13 mouse cellular contexts compared by ENCODE assay signal in genomic region chr13:59547091-59547490, GRCm38 (mm10). TPM values are rescaled to one million over a fixed set of nuclear protein-coding genes. Genes with fewer than 3 reads are reported as not detected.
DNase-seq lines count a peak whose midpoint lies in the region; ATAC-seq lines count a peak whose summit lies in the region.
"Had no signal": no experiment of that assay in that cellular context is flagged by ENCODE, and none has a peak within 500 bp of the region (broad histone marks: within the 10 kb centered on the region; RNA-seq: fewer than 3 reads in every experiment).

No protein-coding gene starts in this region.

- H3K9me3 ChIP-seq in kidney, embryonic 14.5 days (ENCODE audit: control insufficient read depth, low read length) = no peaks in the 10 kb centered on the region
- no peaks in the 10 kb centered on the region for H3K9me3 ChIP-seq in forebrain, embryonic 13.5 days (replicated peaks)
- H3K9me3 ChIP-seq: embryonic facial prominence, embryonic 12.5 days had no signal

- no peak overlapping the region for H3K4me3 ChIP-seq in kidney, embryonic 14.5 days (ENCODE audit: low read length)
- H3K4me3 ChIP-seq in forebrain, embryonic 13.5 days = no peak overlapping the region
- H3K4me3 ChIP-seq: embryonic facial prominence, embryonic 12.5 days had no signal

- DNase-seq in kidney, adult 18-20 months = peak; percentile 23
- DNase-seq in heart, adult 9 months (ENCODE audit: low spot score in 2 of 2) = peak; percentile 40 to 69
- peak; percentile 16 to 47 for DNase-seq in kidney, adult 8-10 months
- DNase-seq in lung, postnatal 36 days = peak; percentile 60
- no peak for DNase-seq in spleen, postnatal 4 days (ENCODE audit: low spot score in 2 of 2)
- no peak for DNase-seq in embryo, embryonic 11 days
- DNase-seq: cerebellum, adult 9-10 months; liver, postnatal 0 days; thymus, postnatal 25 days had no signal

- 72% methylated on average over 2 of the region's 2 CpGs for WGBS in kidney, embryonic 14.5 days
- WGBS in forebrain, embryonic 13.5 days = 72% methylated on average over 2 of the region's 2 CpGs

- H3K4me1 ChIP-seq in kidney, embryonic 14.5 days (ENCODE audit: control insufficient read depth, insufficient read depth, low read length) = peaks cover 23% of the 10 kb centered on the region
- peaks cover 3% of the 10 kb centered on the region; the same call in 1 of the 2 replicates for H3K4me1 ChIP-seq in forebrain, embryonic 13.5 days

- no peak for ATAC-seq in kidney, embryonic 14.5 days (ENCODE audit: low FRiP score, low TSS enrichment)
- ATAC-seq in forebrain, embryonic 13.5 days = no peak
- ATAC-seq: forebrain, embryonic 14.5 days; liver, postnatal 0 days had no signal

- H3K4me2 ChIP-seq in kidney, embryonic 14.5 days (replicated peaks; ENCODE audit: low read depth, low read length) = no peak overlapping the region
- H3K4me2 ChIP-seq in forebrain, embryonic 13.5 days = no peak overlapping the region
- H3K4me2 ChIP-seq: embryonic facial prominence, embryonic 12.5 days had no signal

- no peak overlapping the region for H3K27ac ChIP-seq in kidney, embryonic 14.5 days (ENCODE audit: low read depth, low read length)
- H3K27ac ChIP-seq in forebrain, embryonic 13.5 days = no peak overlapping the region
- H3K27ac ChIP-seq: embryonic facial prominence, embryonic 12.5 days had no signal

- no peaks in the 10 kb centered on the region for H3K36me3 ChIP-seq in kidney, embryonic 14.5 days (ENCODE audit: control insufficient read depth, insufficient read depth, low read length)
- no peaks in the 10 kb centered on the region for H3K36me3 ChIP-seq in forebrain, embryonic 13.5 days (ENCODE audit: poor library complexity, severe bottlenecking)
- H3K36me3 ChIP-seq: embryonic facial prominence, embryonic 12.5 days had no signal

- H3K27me3 ChIP-seq in kidney, embryonic 14.5 days (ENCODE audit: control insufficient read depth, insufficient read depth, low read length) = no peaks in the 10 kb centered on the region
- no peaks in the 10 kb centered on the region for H3K27me3 ChIP-seq in forebrain, embryonic 13.5 days
- H3K27me3 ChIP-seq: embryonic facial prominence, embryonic 12.5 days had no signal

- H3K9ac ChIP-seq in kidney, embryonic 14.5 days (ENCODE audit: low read depth, low read length) = no peak overlapping the region
- H3K9ac ChIP-seq in forebrain, embryonic 13.5 days = no peak overlapping the region
- H3K9ac ChIP-seq: embryonic facial prominence, embryonic 12.5 days; liver, postnatal 0 days had no signal

RNA-seq across cellular contexts. Expression of gene Agtpbp1, which starts 37.9 kb away (rescaled TPM):
- polyA plus RNA-seq in kidney, embryonic 14.5 days (2014; fragmentation: Nextera tagmentation; extraction: Ambion mirVana) = 17.9 and 18.6 TPM in 2 replicates
- 30.1 and 35.7 TPM in 2 replicates for polyA plus RNA-seq in forebrain, embryonic 13.5 days (2015; fragmentation: Nextera tagmentation; extraction: Ambion mirVana)

RNA-seq across cellular contexts. Expression of gene Naa35, which starts 38.0 kb away (rescaled TPM):
- 93.0 and 101 TPM in 2 replicates for polyA plus RNA-seq in kidney, embryonic 14.5 days (2014; fragmentation: Nextera tagmentation; extraction: Ambion mirVana)
- polyA plus RNA-seq in forebrain, embryonic 13.5 days (2015; fragmentation: Nextera tagmentation; extraction: Ambion mirVana) = 156 and 179 TPM in 2 replicates

Comparison
In these comparisons a context has a peak if more than half of its experiments do, and no peak if none do; other contexts are left out.
1. DNase-seq: peak in kidney, adult 18-20 months (single experiment), heart, adult 9 months (2 of 2), kidney, adult 8-10 months (2 of 2) and lung, postnatal 36 days (single experiment); none in spleen, postnatal 4 days (0 of 2) and embryo, embryonic 11 days (single experiment).